ENCODE assay signal across 10 mouse cellular contexts in genomic region chr9:121947784-121948183, GRCm38 (mm10). TPM values are rescaled to one million over a fixed set of nuclear protein-coding genes. Genes with fewer than 3 reads are reported as not detected.
DNase-seq lines count a peak whose midpoint lies in the region; ATAC-seq and TF ChIP-seq lines count a peak whose summit lies in the region.
"Had no signal": no experiment of that assay in that cellular context is flagged by ENCODE, and none has a peak within 500 bp of the region (broad histone marks: within the 10 kb centered on the region; RNA-seq: fewer than 3 reads in every experiment).

No protein-coding gene starts in this region.

- no peaks in the 10 kb centered on the region for H3K36me3 ChIP-seq in lung, embryonic 14.5 days (ENCODE audit: insufficient read depth)
- H3K36me3 ChIP-seq: limb, embryonic 15.5 days had no signal

- H3K27ac ChIP-seq in lung, embryonic 14.5 days (ENCODE audit: low read depth): no peak overlapping the region
- H3K27ac ChIP-seq: limb, embryonic 15.5 days had no signal

- H3K4me3 ChIP-seq in lung, embryonic 14.5 days (ENCODE audit: low read depth, low read length): no peak overlapping the region
- H3K4me3 ChIP-seq: limb, embryonic 15.5 days had no signal

- H3K9me3 ChIP-seq in lung, embryonic 14.5 days (ENCODE audit: low read depth, low read length): no peaks in the 10 kb centered on the region
- H3K9me3 ChIP-seq: limb, embryonic 15.5 days had no signal

- no peaks in the 10 kb centered on the region for H3K27me3 ChIP-seq in lung, embryonic 14.5 days (ENCODE audit: insufficient read depth, low read length)
- H3K27me3 ChIP-seq: limb, embryonic 15.5 days had no signal

- no peak overlapping the region for H3K9ac ChIP-seq in lung, embryonic 14.5 days
- H3K9ac ChIP-seq: limb, embryonic 15.5 days had no signal

- H3K4me1 ChIP-seq in lung, embryonic 14.5 days (ENCODE audit: insufficient read depth): peaks cover 7% of the 10 kb centered on the region; the same call in 1 of the 2 replicates

- peak; percentile 51 for DNase-seq in ovary, adult 18-20 months (ENCODE audit: low spot score)
- DNase-seq in ovary, postnatal 10 days (ENCODE audit: low spot score): no peak
- DNase-seq in adrenal gland, postnatal 25 days: peak; percentile 76
- DNase-seq in fibroblast of lung, adult 2 months (ENCODE audit: low read depth): peak; percentile 50
- DNase-seq in kidney, postnatal 36 days: peak; percentile 49 to 85
- peak; percentile 90 for DNase-seq in lung, embryonic 14.5 days
- peak; percentile 36 for DNase-seq in skeletal muscle tissue, adult 2 months (ENCODE audit: low read depth, low spot score)
- DNase-seq in c-Kit-positive CD71-positive TER-119-positive erythroid progenitor cells, embryonic 14.5 days (ENCODE audit: low spot score): no peak

- 7% methylated on average over 4 of the region's 4 CpGs for WGBS in lung, embryonic 14.5 days

- H3K4me2 ChIP-seq in lung, embryonic 14.5 days: no peak overlapping the region
- H3K4me2 ChIP-seq: limb, embryonic 15.5 days had no signal

- peak; percentile 71 for TF ChIP-seq CTCF in lung, embryonic 14.5 days (IDR thresholded peaks at IDR 0.05; ENCODE audit: low read depth)

- no peak for ATAC-seq in lung, embryonic 14.5 days (ENCODE audit: insufficient read depth)

RNA-seq across cellular contexts. Expression of gene Fam198a, which starts 3.0 kb away (rescaled TPM):
- total RNA-seq in adrenal gland, postnatal 25 days (2021): 2.0 and 2.9 TPM in 2 replicates
- 1.7 and 2.2 TPM in 2 replicates for polyA plus RNA-seq in lung, embryonic 14.5 days (2014; fragmentation: Nextera tagmentation; extraction: Ambion mirVana)

RNA-seq across cellular contexts. Expression of gene Cyp8b1, which starts 31.7 kb away (rescaled TPM):
- total RNA-seq in adrenal gland, postnatal 25 days (2021): 0.36 and 2.7 TPM in 2 replicates
- not detected in 2 replicates for polyA plus RNA-seq in lung, embryonic 14.5 days (2014; fragmentation: Nextera tagmentation; extraction: Ambion mirVana)
- polyA plus RNA-seq: limb, embryonic 15.5 days; stomach, embryonic 14.5 days had no signal

RNA-seq across cellular contexts. Expression of gene Pomgnt2, which starts 49.1 kb away (rescaled TPM):
- 16.3 and 21.3 TPM in 2 replicates for total RNA-seq in adrenal gland, postnatal 25 days (2021)
- polyA plus RNA-seq in lung, embryonic 14.5 days (2014; fragmentation: Nextera tagmentation; extraction: Ambion mirVana): 9.9 and 10.5 TPM in 2 replicates

RNA-seq across cellular contexts. Expression of gene Ackr2, which starts 49.6 kb away (rescaled TPM):
- 0.33 and 0.52 TPM in 2 replicates for total RNA-seq in adrenal gland, postnatal 25 days (2021)
- polyA plus RNA-seq in lung, embryonic 14.5 days (2014; fragmentation: Nextera tagmentation; extraction: Ambion mirVana): 0.88 TPM in 2 replicates

Comparison
In these comparisons a context has a peak if more than half of its experiments do, and no peak if none do; other contexts are left out.
1. DNase-seq: peak in ovary, adult 18-20 months (single experiment), adrenal gland, postnatal 25 days (single experiment), fibroblast of lung, adult 2 months (single experiment), kidney, postnatal 36 days (2 of 2), lung, embryonic 14.5 days (single experiment) and skeletal muscle tissue, adult 2 months (single experiment); none in ovary, postnatal 10 days (single experiment) and c-Kit-positive CD71-positive TER-119-positive erythroid progenitor cells, embryonic 14.5 days (single experiment).